Mouse (Mus musculus) olfactory bulb, adult 2 months (tissue): ENCODE results near the gene Rasa3.

Experiments
- CTCF ChIP-seq: fragments of 200-500 bp; IDR thresholded peaks from 2 replicates; pipeline ENCODE4 v1.5.1; 2012; ENCODE audit warnings: low read depth, mild to moderate bottlenecking, low read length, moderate library complexity; ENCODE audit not compliant: insufficient read depth
- POLR2A ChIP-seq: fragments of 200-500 bp; IDR thresholded peaks from 2 replicates; pipeline ENCODE4 v1.6.1; 2012; ENCODE audit warnings: mild to moderate bottlenecking, low read depth, low read length, moderate library complexity; ENCODE audit not compliant: insufficient read depth

DNA sequence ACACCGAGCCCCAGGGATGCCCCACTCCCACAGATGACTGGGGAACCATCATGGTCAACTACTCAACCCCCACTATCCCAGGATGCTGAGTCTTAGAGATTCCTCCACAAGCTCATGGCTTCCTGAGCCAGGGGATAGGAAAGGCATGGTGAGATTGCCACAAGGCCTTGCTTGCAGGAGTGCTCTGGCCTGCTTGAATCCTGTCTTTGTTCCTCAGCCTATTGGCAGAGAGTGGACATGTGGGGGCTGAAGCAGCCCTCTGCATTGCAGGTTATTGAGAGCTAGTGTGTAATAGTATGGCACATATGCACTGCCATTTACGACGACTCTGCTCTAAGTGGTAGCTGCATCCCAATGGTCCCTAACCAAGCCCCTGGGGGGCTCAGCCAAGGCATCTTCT lies 147.0 kb downstream of the Rasa3 start:
- TF ChIP-seq POLR2A (no peak), CTCF (no peak)
